Mouse (Mus musculus): ENCODE results near the gene Apol11b.
"Not testable (repeated sequence)": the region's sequence is repeated elsewhere in the genome, so short reads cannot be mapped to it uniquely, and the experiment has no call there.

The Apol11b gene

GRCm38 (mm10) chr15:77643176-77643575 lies at the start of gene Apol11b:
TSS of gene Apol11b (minus strand) at chr15:77643286.
- not testable (repeated sequence) for DNase-seq (ENCODE audit: low spot score)

DNA sequence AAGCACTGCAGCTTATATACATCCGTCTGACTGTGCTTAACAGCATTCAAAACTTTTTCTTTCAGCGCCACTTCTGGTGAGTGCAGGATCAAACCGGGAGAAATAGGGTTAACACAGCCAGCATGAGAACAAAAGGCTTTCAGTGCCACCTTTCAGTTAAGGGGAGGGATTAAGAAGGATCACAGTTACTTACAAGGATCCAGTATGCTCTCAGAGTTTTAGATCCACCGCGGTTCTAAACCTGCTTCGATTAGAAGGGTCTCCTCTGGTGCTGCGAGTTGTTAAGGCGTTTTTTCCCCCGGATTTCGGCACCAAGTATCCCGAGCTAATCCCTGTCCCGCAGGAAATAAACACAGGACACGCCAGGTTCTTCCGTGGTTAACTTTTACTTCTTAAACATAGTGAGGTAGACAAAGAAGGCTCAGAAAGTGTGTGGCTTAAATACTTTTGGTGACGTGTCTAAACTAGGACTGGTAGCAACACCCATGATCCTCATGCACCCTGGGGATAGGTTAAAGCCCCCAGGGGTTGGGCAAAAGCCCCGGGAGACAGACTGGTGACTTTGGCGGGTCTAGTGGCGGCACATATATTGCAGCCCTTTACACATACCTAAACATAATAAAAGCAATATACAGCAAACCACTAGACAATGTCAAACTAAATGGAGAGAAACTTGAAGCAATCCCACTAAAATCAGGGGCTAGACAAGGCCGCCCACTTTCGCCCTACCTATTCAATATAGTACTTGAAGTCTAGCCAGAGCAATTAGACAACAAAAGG lies 48.6 kb upstream of the Apol11b start:
- DNase-seq (ENCODE audit: low spot score) = not testable (repeated sequence)

GRCm38 (mm10) chr15:77683944-77684343 lies 40.9 kb upstream of the Apol11b start:
- peak; percentile 15 for DNase-seq (ENCODE audit: low spot score)

GRCm38 (mm10) chr15:77674081-77674480 lies 31.0 kb upstream of the Apol11b start:
- not testable (repeated sequence) for DNase-seq (ENCODE audit: low spot score)

GRCm38 (mm10) chr15:77661841-77662240 lies 18.8 kb upstream of the Apol11b start:
- not testable (repeated sequence) for DNase-seq (ENCODE audit: low spot score)

DNA sequence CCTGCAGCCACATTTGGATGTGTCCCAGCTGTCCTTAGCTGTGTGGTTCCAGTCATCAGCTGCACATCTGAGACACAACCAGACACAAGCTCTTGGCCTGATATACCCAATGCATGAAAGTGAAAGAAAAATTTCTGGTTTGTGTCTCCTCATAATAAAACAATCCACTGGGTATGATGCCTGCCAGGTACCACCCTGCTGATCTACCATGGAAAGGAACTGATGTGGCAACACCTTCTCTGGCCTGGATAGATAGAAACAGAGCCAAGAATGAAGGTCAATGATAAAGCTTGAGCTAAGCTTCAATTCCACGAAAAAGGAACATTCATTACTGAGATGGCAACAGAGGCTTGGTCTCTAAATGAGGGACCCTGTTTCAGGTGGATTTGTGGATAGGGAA lies 16.7 kb upstream of the Apol11b start:
- not testable (repeated sequence) for DNase-seq (ENCODE audit: low spot score)

GRCm38 (mm10) chr15:77651143-77651542 lies 8.1 kb upstream of the Apol11b start:
- not testable (repeated sequence) for DNase-seq (ENCODE audit: low spot score)

- DNase-seq (ENCODE audit: low spot score) = not testable (repeated sequence)
Observed at GRCm38 (mm10) chr15:77629822-77630221, 13.3 kb downstream of the Apol11b start.

- DNase-seq (ENCODE audit: low spot score) = not testable (repeated sequence)
Observed at GRCm38 (mm10) chr15:77628647-77629046, 14.4 kb downstream of the Apol11b start.

DNA sequence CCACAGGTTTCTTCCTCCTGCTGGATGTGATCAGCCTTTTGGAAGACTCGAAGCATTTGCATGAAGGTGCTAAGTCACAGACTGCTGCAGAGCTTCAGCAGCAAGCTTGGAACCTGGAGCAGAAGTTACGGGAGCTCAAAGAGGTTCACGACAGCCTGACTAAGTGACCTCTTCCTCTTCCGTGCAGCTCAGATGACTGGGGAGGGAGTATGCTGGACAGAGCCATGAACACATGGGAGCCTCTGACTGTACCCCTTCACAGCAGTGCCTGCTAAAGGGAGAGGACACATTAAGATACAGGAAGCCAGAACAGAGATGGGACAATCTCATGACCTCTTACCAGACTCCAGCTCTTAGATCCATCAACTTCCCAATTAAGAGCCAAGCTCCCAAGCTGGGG lies 16.6 kb downstream of the Apol11b start:
- not testable (repeated sequence) for DNase-seq (ENCODE audit: low spot score)

DNA sequence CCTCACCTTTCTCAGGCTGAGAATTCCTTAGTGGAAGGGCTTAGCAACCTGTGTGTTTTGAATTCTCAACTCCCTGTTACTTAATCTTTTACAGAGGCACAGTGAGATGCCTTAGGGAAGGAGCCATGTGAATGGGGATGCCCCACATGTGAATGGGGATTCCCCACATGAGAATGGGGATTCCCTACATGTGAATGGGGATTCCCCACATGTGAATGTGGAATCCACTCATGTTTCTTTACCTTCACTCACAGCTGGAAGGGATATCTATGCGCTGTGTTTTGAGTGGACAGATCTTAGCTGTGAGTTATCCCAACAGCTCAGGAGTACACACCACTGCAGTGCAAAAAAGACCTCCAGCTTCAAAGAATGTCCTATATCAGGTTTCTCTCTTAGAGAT lies 18.4 kb downstream of the Apol11b start:
- DNase-seq (ENCODE audit: low spot score) = no peak

DNA sequence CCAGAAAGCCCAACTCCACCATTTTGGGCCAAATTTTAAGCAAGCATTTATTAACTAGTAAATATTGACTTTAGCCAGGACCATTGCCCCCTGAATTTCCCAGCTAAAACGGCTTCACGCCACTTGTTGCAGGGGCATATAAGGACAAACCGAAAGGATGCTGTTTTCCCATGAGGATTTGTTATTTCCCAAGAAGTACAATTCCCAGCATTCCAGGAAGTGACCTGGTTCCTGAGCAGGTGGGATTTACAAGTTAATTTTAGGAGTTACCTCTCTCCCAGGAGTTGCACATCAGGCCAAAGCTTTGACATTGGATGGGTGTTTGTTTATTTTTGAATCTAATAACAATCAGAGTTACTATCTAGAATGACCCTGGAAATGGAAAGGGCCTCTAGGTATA lies 37.0 kb downstream of the Apol11b start:
- no peak for DNase-seq (ENCODE audit: low spot score)

DNA sequence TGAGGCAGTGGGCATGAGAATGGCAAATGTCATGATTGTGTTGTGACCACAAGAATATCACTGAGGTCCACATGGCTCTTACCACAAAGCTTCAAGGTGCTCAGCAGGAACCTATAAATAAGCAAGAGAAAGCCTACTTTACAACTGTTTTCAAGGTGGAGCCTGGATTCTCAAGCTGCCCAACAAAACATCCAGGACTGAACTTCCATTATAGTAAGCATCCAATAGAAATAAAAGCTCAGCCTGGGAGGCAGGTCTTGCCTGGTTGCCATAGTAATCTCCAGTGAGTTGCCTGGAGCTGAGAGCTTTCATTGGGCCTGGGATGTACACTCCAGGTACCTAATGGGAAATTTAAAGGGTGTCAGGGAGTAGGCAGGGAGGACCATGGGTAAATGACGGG lies 44.1 kb downstream of the Apol11b start, which contains the start of gene Gm36245:
Gm36245 (plus strand) TSS at position 301 of the 400 bp plus-strand sequence.
- no peak for DNase-seq (ENCODE audit: low spot score)

- DNase-seq (ENCODE audit: low spot score) = no peak
Observed at GRCm38 (mm10) chr15:77598429-77598828, 44.7 kb downstream of the Apol11b start.

DNA sequence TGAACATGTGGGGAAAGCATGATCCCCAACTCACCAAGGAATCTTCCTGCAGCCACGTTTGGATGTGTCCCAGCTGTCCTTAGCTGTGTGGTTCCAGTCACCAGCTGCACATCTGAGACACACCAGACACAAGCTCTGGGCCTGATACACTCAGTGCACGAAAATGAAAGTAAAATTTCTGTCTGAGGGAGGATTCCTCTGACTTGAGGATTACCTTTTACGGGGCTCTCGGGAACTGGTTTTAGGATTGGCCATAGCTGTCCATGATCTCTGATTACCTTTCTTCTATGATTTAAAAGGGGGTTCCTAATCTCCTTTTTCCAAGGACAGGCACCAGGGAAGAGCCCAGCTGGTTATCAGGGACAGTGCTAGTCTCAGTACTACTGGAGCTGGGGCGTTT lies 47.1 kb downstream of the Apol11b start, which contains the start of gene Apol10b:
Apol10b (minus strand) TSS at position 165 of the 400 bp plus-strand sequence.
- DNase-seq (ENCODE audit: low spot score) = no peak

DNA sequence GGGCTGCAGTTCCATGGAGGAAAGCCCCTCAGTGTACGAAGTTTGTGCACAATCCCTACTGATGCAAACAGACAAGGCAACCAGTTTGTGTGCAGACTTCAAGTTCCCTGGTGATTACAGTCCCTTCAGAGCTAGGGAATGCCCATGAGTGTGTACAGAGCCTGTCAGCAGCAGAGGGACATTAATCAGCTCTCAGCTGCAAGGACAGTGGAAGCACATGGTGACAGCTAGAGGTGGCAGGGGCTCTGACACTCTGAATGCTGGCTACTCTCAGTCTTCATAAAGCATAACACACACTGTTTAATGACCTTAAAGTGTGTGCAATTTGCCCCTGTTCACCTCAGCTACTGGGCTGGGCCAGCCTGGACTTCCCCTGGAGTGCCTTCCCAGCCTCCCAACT lies 49.5 kb downstream of the Apol11b start:
- DNase-seq (ENCODE audit: low spot score) = no peak

DNA sequence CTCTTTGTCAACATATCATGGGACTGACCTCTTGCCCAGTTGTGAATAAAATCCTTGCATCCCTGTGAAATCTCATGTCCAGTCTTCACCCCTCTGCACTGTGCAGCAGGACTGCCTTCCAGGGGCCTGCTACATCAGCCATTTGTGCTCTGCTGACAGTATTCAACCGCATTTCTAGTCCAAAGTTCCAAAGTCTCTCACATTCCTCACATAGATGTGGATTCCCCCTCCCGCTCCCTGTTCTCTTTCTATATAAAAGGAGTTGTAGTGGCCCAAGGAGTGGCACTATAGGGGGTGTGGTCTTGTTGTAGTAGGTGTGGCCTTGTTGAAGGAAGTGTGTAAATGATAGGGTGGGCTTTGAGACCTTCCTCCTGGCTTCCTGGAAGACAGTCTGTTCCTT lies 52.2 kb downstream of the Apol11b start:
- DNase-seq (ENCODE audit: low spot score) = no peak

- DNase-seq (ENCODE audit: low spot score) = no peak
Observed at GRCm38 (mm10) chr15:77588981-77589380, 54.1 kb downstream of the Apol11b start.

- no peak for DNase-seq (ENCODE audit: low spot score)
Observed at GRCm38 (mm10) chr15:77587026-77587425, 56.1 kb downstream of the Apol11b start.
